Mouse (Mus musculus): ENCODE data around the gene Dnase1l2. TPM values are rescaled to one million over a fixed set of nuclear protein-coding genes. Genes with fewer than 3 reads are reported as not detected.

Dnase1l2 gene
- polyA plus RNA-seq, 1 experiment from 2014 or later = 5.1 TPM

GRCm38 (mm10) chr17:24478663-24479380, 35.9 kb upstream of the Dnase1l2 start, which contains the start of gene Mlst8:
TSS of gene Mlst8 (minus strand) at chr17:24479078.
- Histone ChIP-seq H3K27me3 (no peaks in the 10 kb centered on the region), H3K9ac (peak within 1 kb of the TSS; percentile 82), H3K4me2 (peak within 1 kb of the TSS; percentile 51), H3K9me3 (no peaks in the 10 kb centered on the region), H3K4me1 (peaks cover 21% of the 10 kb centered on the region), H3K36me3 (replicated peaks) (peaks cover 33% of the 10 kb centered on the region), H3K4me3 (replicated peaks) (peak within 1 kb of the TSS; percentile 78), H3K27ac (peak within 1 kb of the TSS; percentile 98)
- ATAC-seq (ENCODE audit: low FRiP score) = peak; percentile 94
- WGBS = under 1% methylated on average over 48 of the region's 48 CpGs

- WGBS = 55% methylated on average over 11 of the region's 11 CpGs
- ATAC-seq (ENCODE audit: low FRiP score) = peak; percentile 27
- no peaks in the 10 kb centered on the region for H3K9me3 ChIP-seq
- peaks cover 22% of the 10 kb centered on the region for H3K4me1 ChIP-seq
- H3K9ac ChIP-seq = peak overlapping the region; percentile 82
- H3K4me2 ChIP-seq = peak overlapping the region; percentile 51
- no peak overlapping the region; the same call in 1 of the 2 replicates for H3K27ac ChIP-seq
- peaks cover 36% of the 10 kb centered on the region for H3K36me3 ChIP-seq (replicated peaks)
- peak overlapping the region; percentile 78 for H3K4me3 ChIP-seq (replicated peaks)
- H3K27me3 ChIP-seq = no peaks in the 10 kb centered on the region
Measured at GRCm38 (mm10) chr17:24477985-24478600, 35.2 kb upstream of the Dnase1l2 start.

GRCm38 (mm10) chr17:24477053-24477984, 34.4 kb upstream of the Dnase1l2 start:
- no peak for ATAC-seq (ENCODE audit: low FRiP score)
- Histone ChIP-seq H3K36me3 (replicated peaks) (peaks cover 36% of the 10 kb centered on the region), H3K9ac (peak overlapping the region; percentile 49; the same call in 1 of the 2 replicates), H3K27ac (no peak overlapping the region), H3K4me3 (replicated peaks) (peak overlapping the region; percentile 78; the same call in 1 of the 2 replicates), H3K4me1 (peaks cover 30% of the 10 kb centered on the region), H3K27me3 (no peaks in the 10 kb centered on the region), H3K4me2 (peak overlapping the region; percentile 51), H3K9me3 (no peaks in the 10 kb centered on the region)
- 90% methylated on average over 20 of the region's 20 CpGs for WGBS

- Histone ChIP-seq H3K4me2 (no peak overlapping the region), H3K36me3 (replicated peaks) (peaks cover 36% of the 10 kb centered on the region), H3K4me3 (replicated peaks) (no peak overlapping the region), H3K4me1 (peaks cover 41% of the 10 kb centered on the region), H3K9me3 (no peaks in the 10 kb centered on the region), H3K27me3 (no peaks in the 10 kb centered on the region), H3K27ac (no peak overlapping the region), H3K9ac (no peak overlapping the region)
- WGBS = 95% methylated on average over 10 of the region's 10 CpGs
- ATAC-seq (ENCODE audit: low FRiP score) = no peak
Measured at GRCm38 (mm10) chr17:24476022-24476776, 33.3 kb upstream of the Dnase1l2 start.

GRCm38 (mm10) chr17:24475586-24475985, 32.7 kb upstream of the Dnase1l2 start:
- no peak overlapping the region for H3K9ac ChIP-seq
- no peak for ATAC-seq (ENCODE audit: low FRiP score)
- no peak overlapping the region for H3K27ac ChIP-seq
- WGBS = 96% methylated on average over 6 of the region's 6 CpGs
- H3K9me3 ChIP-seq = no peaks in the 10 kb centered on the region
- H3K27me3 ChIP-seq = no peaks in the 10 kb centered on the region
- H3K4me3 ChIP-seq (replicated peaks) = no peak overlapping the region
- H3K4me1 ChIP-seq = peaks cover 47% of the 10 kb centered on the region
- H3K4me2 ChIP-seq = no peak overlapping the region
- H3K36me3 ChIP-seq (replicated peaks) = peaks cover 36% of the 10 kb centered on the region

GRCm38 (mm10) chr17:24474557-24474956, 31.7 kb upstream of the Dnase1l2 start:
- no peak overlapping the region for H3K4me3 ChIP-seq (replicated peaks)
- H3K27ac ChIP-seq = no peak overlapping the region
- no peaks in the 10 kb centered on the region for H3K27me3 ChIP-seq
- H3K9me3 ChIP-seq = no peaks in the 10 kb centered on the region
- WGBS = 86% methylated on average over 5 of the region's 5 CpGs
- peaks cover 39% of the 10 kb centered on the region for H3K4me1 ChIP-seq
- H3K4me2 ChIP-seq = no peak overlapping the region
- ATAC-seq (ENCODE audit: low FRiP score) = no peak
- H3K36me3 ChIP-seq (replicated peaks) = peaks cover 36% of the 10 kb centered on the region
- H3K9ac ChIP-seq = no peak overlapping the region

GRCm38 (mm10) chr17:24473612-24474275, 30.8 kb upstream of the Dnase1l2 start, which contains the start of gene Bricd5:
TSS of gene Bricd5 (plus strand) at chr17:24473884.
- H3K4me1 ChIP-seq = peaks cover 39% of the 10 kb centered on the region
- WGBS = 75% methylated on average over 6 of the region's 6 CpGs
- no peaks in the 10 kb centered on the region for H3K9me3 ChIP-seq
- no peak within 1 kb of the TSS for H3K27ac ChIP-seq
- ATAC-seq (ENCODE audit: low FRiP score) = no peak
- H3K4me2 ChIP-seq = no peak within 1 kb of the TSS; the same call in 1 of the 2 replicates
- no peaks in the 10 kb centered on the region for H3K27me3 ChIP-seq
- H3K4me3 ChIP-seq (replicated peaks) = no peak within 1 kb of the TSS
- H3K36me3 ChIP-seq (replicated peaks) = peaks cover 36% of the 10 kb centered on the region
- H3K9ac ChIP-seq = peak within 1 kb of the TSS; percentile 9

GRCm38 (mm10) chr17:24472512-24472911, 29.6 kb upstream of the Dnase1l2 start:
- H3K27me3 ChIP-seq = no peaks in the 10 kb centered on the region
- no peak overlapping the region for H3K27ac ChIP-seq
- no peak for ATAC-seq (ENCODE audit: low FRiP score)
- H3K4me1 ChIP-seq = peaks cover 30% of the 10 kb centered on the region
- no peak overlapping the region for H3K4me3 ChIP-seq (replicated peaks)
- no peak overlapping the region for H3K9ac ChIP-seq
- 87% methylated on average over 4 of the region's 4 CpGs for WGBS
- H3K36me3 ChIP-seq (replicated peaks) = peaks cover 36% of the 10 kb centered on the region
- no peaks in the 10 kb centered on the region for H3K9me3 ChIP-seq
- peak overlapping the region; percentile 83 for H3K4me2 ChIP-seq

GRCm38 (mm10) chr17:24470701-24471527, 28.0 kb upstream of the Dnase1l2 start:
- H3K4me3 ChIP-seq (replicated peaks) = peak overlapping the region; percentile 89
- peak overlapping the region; percentile 85 for H3K27ac ChIP-seq
- peak overlapping the region; percentile 83 for H3K4me2 ChIP-seq
- ATAC-seq (ENCODE audit: low FRiP score) = peak; percentile 49
- H3K4me1 ChIP-seq = peaks cover 28% of the 10 kb centered on the region
- H3K9ac ChIP-seq = peak overlapping the region; percentile 95
- WGBS = 2% methylated on average over 68 of the region's 68 CpGs
- H3K9me3 ChIP-seq = no peaks in the 10 kb centered on the region
- H3K36me3 ChIP-seq (replicated peaks) = peaks cover 23% of the 10 kb centered on the region
- H3K27me3 ChIP-seq = no peaks in the 10 kb centered on the region

GRCm38 (mm10) chr17:24469910-24470602, 27.2 kb upstream of the Dnase1l2 start, which contains the start of the genes E4f1 and Pgp:
TSS of gene E4f1 (minus strand) at chr17:24470313.
TSS of gene Pgp (plus strand) at chr17:24470392.
- no peaks in the 10 kb centered on the region for H3K9me3 ChIP-seq
- peaks cover 14% of the 10 kb centered on the region for H3K36me3 ChIP-seq (replicated peaks)
- H3K27ac ChIP-seq = peak within 1 kb of the TSS; percentile 85
- H3K4me3 ChIP-seq (replicated peaks) = peak within 1 kb of the TSS; percentile 89
- no peaks in the 10 kb centered on the region for H3K27me3 ChIP-seq
- under 1% methylated on average over 70 of the region's 75 CpGs for WGBS
- peak; percentile 97 for ATAC-seq (ENCODE audit: low FRiP score)
- peak within 1 kb of the TSS; percentile 83 for H3K4me2 ChIP-seq
- H3K4me1 ChIP-seq = peaks cover 28% of the 10 kb centered on the region
- H3K9ac ChIP-seq = peak within 1 kb of the TSS; percentile 95
